Mouse (Mus musculus) MN1 (cell line): ENCODE data around the gene Cyfip1.

ENCODE experiments used
- DNase-seq: peaks from one replicate; pipeline ENCODE4 v3.0.0-alpha.2; 2016; ENCODE audit warnings: low spot score

Gene Cyfip1

GRCm38 (mm10) chr7:55841445-55841844, at the start of gene Cyfip1:
Gene Cyfip1 (plus strand): TSS chr7:55841745.
- no peak for DNase-seq

GRCm38 (mm10) chr7:55792280-55792679, 49.3 kb upstream of the Cyfip1 start:
- no peak for DNase-seq

GRCm38 (mm10) chr7:55793236-55793951, 48.2 kb upstream of the Cyfip1 start:
- DNase-seq = peak; percentile 5

- DNase-seq = peak; percentile 96
These were observed 47.5 kb upstream of the Cyfip1 start, which contains the start of gene Tubgcp5 for GRCm38 (mm10) chr7:55793952-55794603. Gene Tubgcp5 (plus strand): TSS chr7:55794154.

GRCm38 (mm10) chr7:55799981-55800380, 41.6 kb upstream of the Cyfip1 start:
- no peak for DNase-seq

GRCm38 (mm10) chr7:55809967-55810366, 31.6 kb upstream of the Cyfip1 start:
- DNase-seq = no peak

- DNase-seq = no peak
These were observed 17.1 kb upstream of the Cyfip1 start for GRCm38 (mm10) chr7:55824468-55824867.

GRCm38 (mm10) chr7:55827551-55827950, 14.0 kb upstream of the Cyfip1 start:
- DNase-seq = no peak

- DNase-seq = no peak
These were observed 4.7 kb upstream of the Cyfip1 start for GRCm38 (mm10) chr7:55836877-55837276.

- peak; percentile 81 for DNase-seq
These were observed 495 bp downstream of the Cyfip1 start for GRCm38 (mm10) chr7:55841977-55842503.

GRCm38 (mm10) chr7:55842504-55843152, 1.1 kb downstream of the Cyfip1 start:
- peak; percentile 45 for DNase-seq

- no peak for DNase-seq
These were observed 5.2 kb downstream of the Cyfip1 start for GRCm38 (mm10) chr7:55846606-55847312.

GRCm38 (mm10) chr7:55849948-55850571, 8.5 kb downstream of the Cyfip1 start:
- DNase-seq = no peak

- DNase-seq = no peak
These were observed 11.2 kb downstream of the Cyfip1 start for GRCm38 (mm10) chr7:55852787-55853186.

GRCm38 (mm10) chr7:55855597-55855996, 14.1 kb downstream of the Cyfip1 start:
- no peak for DNase-seq

- no peak for DNase-seq
These were observed 15.2 kb downstream of the Cyfip1 start for GRCm38 (mm10) chr7:55856741-55857140.

- no peak for DNase-seq
These were observed 16.2 kb downstream of the Cyfip1 start for GRCm38 (mm10) chr7:55857729-55858128.

GRCm38 (mm10) chr7:55858836-55859517, 17.4 kb downstream of the Cyfip1 start:
- DNase-seq = no peak

GRCm38 (mm10) chr7:55859518-55859872, 17.9 kb downstream of the Cyfip1 start:
- no peak for DNase-seq

GRCm38 (mm10) chr7:55859956-55860355, 18.4 kb downstream of the Cyfip1 start:
- no peak for DNase-seq

- no peak for DNase-seq
These were observed 19.6 kb downstream of the Cyfip1 start for GRCm38 (mm10) chr7:55861175-55861574.
